Mouse (Mus musculus) intestine, postnatal 0 days (tissue): ENCODE data around the gene Nkiras1. TPM values are rescaled to one million over a fixed set of nuclear protein-coding genes. Genes with fewer than 3 reads are reported as not detected.
"Not testable (repeated sequence)": the region's sequence is repeated elsewhere in the genome, so short reads cannot be mapped to it uniquely, and the experiment has no call there.

Experiments
- ATAC-seq: fragments of 200-750 bp; cut with Nextera tagmentation; 2 replicates; pipeline ENCODE4 v1.8.0; 2017; ENCODE audit warnings: mild to moderate bottlenecking, moderate TSS enrichment, moderate library complexity
- H3K27ac ChIP-seq: fragments of 300-500 bp; sonication (generic); 2 replicates; pipeline ENCODE4 v1.5.1; 2014; ENCODE audit warnings: mild to moderate bottlenecking, low read depth, low read length, moderate library complexity
- H3K27me3 ChIP-seq: fragments of 300-500 bp; sonication (generic); replicated peaks from 2 replicates; pipeline ENCODE4 v1.6.1; 2014; ENCODE audit warnings: low read length, mixed read lengths; ENCODE audit not compliant: control insufficient read depth, insufficient read depth
- H3K36me3 ChIP-seq: fragments of 300-500 bp; sonication (generic); 2 replicates; pipeline ENCODE4 v1.6.1; 2014; ENCODE audit warnings: mild to moderate bottlenecking, moderate library complexity; ENCODE audit not compliant: control insufficient read depth, insufficient read depth
- H3K4me1 ChIP-seq: fragments of 300-500 bp; sonication (generic); replicated peaks from 2 replicates; pipeline ENCODE4 v1.6.1; 2014; ENCODE audit warnings: antibody characterized with exemption, low read length, mixed read lengths; ENCODE audit not compliant: control insufficient read depth, insufficient read depth
- H3K4me2 ChIP-seq: fragments of 300-500 bp; sonication (generic); replicated peaks from 2 replicates; pipeline ENCODE4 v1.6.1; 2014; ENCODE audit warnings: low read depth, mild to moderate bottlenecking, moderate library complexity
- H3K4me3 ChIP-seq: fragments of 300-500 bp; sonication (generic); 2 replicates; pipeline ENCODE4 v1.5.1; 2014; ENCODE audit warnings: low read depth, low read length
- H3K9ac ChIP-seq: fragments of 300-500 bp; sonication (generic); 2 replicates; pipeline ENCODE4 v1.6.1; 2014; ENCODE audit warnings: mild to moderate bottlenecking, low read depth, low read length
- H3K9me3 ChIP-seq: fragments of 300-500 bp; sonication (generic); 2 replicates; pipeline ENCODE4 v1.6.1; 2016; ENCODE audit warnings: mixed run types; ENCODE audit not compliant: control insufficient read depth
- CTCF ChIP-seq: sonication (generic); IDR thresholded peaks from 2 replicates; pipeline ENCODE4 v1.5.1; 2016; ENCODE audit warnings: low read depth, mild to moderate bottlenecking, control low read depth, antibody characterized with exemption, moderate library complexity
- WGBS: fragments of 180-500 bp; shearing (Covaris S2); extraction: QIAGEN DNeasy Blood & Tissue Kit; methylation state at CpG from one replicate; pipeline ENCODE4 v1.1.7; 2014; 5-methylcytosine and 5-hydroxymethylcytosine counted together
- polyA plus RNA-seq: library from polyadenylated mRNA; unstranded; fragments of >200 nt; fragmentation: Nextera tagmentation; extraction: Ambion mirVana; gene quantifications from 2 replicates; pipeline ENCODE4 v1.2.1, GENCODE M21; 2015

Nkiras1 gene
- 23.4 and 24.9 TPM in 2 replicates for polyA plus RNA-seq

- Histone ChIP-seq H3K9ac (peak within 1 kb of the TSS; percentile 86), H3K36me3 (peaks cover 14% of the 10 kb centered on the region; the same call in 1 of the 2 replicates), H3K4me3 (peak within 1 kb of the TSS; percentile 96), H3K27me3 (no peaks in the 10 kb centered on the region), H3K4me1 (no peaks in the 10 kb centered on the region), H3K9me3 (no peaks in the 10 kb centered on the region), H3K4me2 (peak within 1 kb of the TSS; percentile 68), H3K27ac (peak within 1 kb of the TSS; percentile 83)
- TF ChIP-seq CTCF = peak; percentile 41; the same call in 1 of the 2 replicates
- under 1% methylated on average over 78 of the region's 78 CpGs for WGBS
- peak; percentile 100 for ATAC-seq
Observed at GRCm38 (mm10) chr14:18270529-18271441, at the start of gene Nkiras1, which contains the start of gene Rpl15. Gene Nkiras1 (plus strand): TSS chr14:18271136. Gene Rpl15 (minus strand): TSS chr14:18271391.

DNA sequence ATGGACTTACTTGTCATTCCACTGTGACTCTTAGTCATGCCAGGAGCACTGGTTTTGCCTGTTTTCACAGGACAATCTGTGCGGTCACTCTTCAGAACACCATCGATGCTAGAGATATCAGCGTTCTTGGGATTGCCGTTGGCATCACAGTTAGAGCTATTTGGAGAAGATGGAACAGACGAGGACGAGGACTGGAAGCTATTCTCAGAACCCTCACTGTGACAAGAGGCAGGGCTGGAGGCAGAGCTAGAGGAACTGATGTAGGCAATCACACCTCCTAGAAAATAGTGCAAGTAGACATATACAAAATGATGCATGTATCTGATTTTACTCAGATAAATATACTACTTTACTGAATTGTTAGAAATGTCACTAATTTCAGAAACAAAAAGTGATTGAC, 49.0 kb upstream of the Nkiras1 start:
- H3K27me3 ChIP-seq = no peaks in the 10 kb centered on the region
- 92% methylated on average over 6 of the region's 6 CpGs for WGBS
- no peak overlapping the region for H3K4me3 ChIP-seq
- no peak overlapping the region for H3K4me2 ChIP-seq
- H3K9me3 ChIP-seq = no peaks in the 10 kb centered on the region
- TF ChIP-seq CTCF = no peak
- H3K27ac ChIP-seq = no peak overlapping the region
- no peak for ATAC-seq
- H3K36me3 ChIP-seq = no peaks in the 10 kb centered on the region
- no peaks in the 10 kb centered on the region for H3K4me1 ChIP-seq
- H3K9ac ChIP-seq = no peak overlapping the region

DNA sequence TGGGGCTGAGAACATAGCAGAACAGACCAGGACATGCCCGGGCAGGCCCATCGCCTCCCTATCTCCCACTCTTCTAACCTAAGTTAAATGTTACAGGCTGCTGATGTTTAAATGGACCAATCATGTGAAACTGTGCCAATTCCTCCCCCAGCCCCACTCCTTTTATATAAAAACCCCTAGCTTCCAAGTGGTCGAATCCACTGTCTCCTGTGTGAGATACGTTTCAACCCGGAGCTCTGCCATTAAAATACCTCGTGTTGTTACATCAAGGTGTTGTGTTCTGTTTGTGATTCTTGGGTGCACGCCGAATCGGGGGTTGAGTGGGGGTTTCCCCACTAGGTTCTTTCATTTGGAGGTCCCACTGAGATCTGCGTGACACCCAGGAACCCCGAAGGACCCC, 45.5 kb upstream of the Nkiras1 start:
- ATAC-seq, H3K36me3 ChIP-seq, H3K4me1 ChIP-seq, H3K4me3 ChIP-seq, H3K9ac ChIP-seq, H3K27ac ChIP-seq, H3K9me3 ChIP-seq, H3K4me2 ChIP-seq, H3K27me3 ChIP-seq: not testable (repeated sequence)
- WGBS = 95% methylated on average over 11 of the region's 11 CpGs

GRCm38 (mm10) chr14:18226181-18226580, 44.8 kb upstream of the Nkiras1 start:
- H3K9ac ChIP-seq, H3K4me3 ChIP-seq, H3K4me2 ChIP-seq, H3K9me3 ChIP-seq, ATAC-seq, H3K27me3 ChIP-seq, H3K36me3 ChIP-seq, H3K4me1 ChIP-seq, H3K27ac ChIP-seq: not testable (repeated sequence)
- 80% methylated on average over 11 of the region's 11 CpGs for WGBS

- 95% methylated on average over 10 of the region's 10 CpGs for WGBS
- H3K9me3 ChIP-seq, ATAC-seq, H3K4me1 ChIP-seq, H3K4me2 ChIP-seq, H3K36me3 ChIP-seq, H3K27ac ChIP-seq, H3K27me3 ChIP-seq, H3K9ac ChIP-seq, H3K4me3 ChIP-seq: not testable (repeated sequence)
Observed at GRCm38 (mm10) chr14:18229751-18230150, 41.2 kb upstream of the Nkiras1 start.

GRCm38 (mm10) chr14:18231866-18232265, 39.1 kb upstream of the Nkiras1 start:
- not testable (repeated sequence) for H3K36me3 ChIP-seq, H3K27ac ChIP-seq, H3K4me2 ChIP-seq, ATAC-seq, H3K4me3 ChIP-seq, H3K4me1 ChIP-seq, H3K9ac ChIP-seq, H3K27me3 ChIP-seq, H3K9me3 ChIP-seq
- 96% methylated on average over 8 of the region's 8 CpGs for WGBS
